Mouse (Mus musculus) embryo, embryonic 9.5 days (tissue): ENCODE measurements at regions not wholly inside any gene's neighbourhood (a gene's known extent, or its start where the extent isn't known, plus 50 kb on each side); places are given as distances from the start of the nearest gene placed in this dataset.
"Not testable (repeated sequence)": the region's sequence is repeated elsewhere in the genome, so short reads cannot be mapped to it uniquely, and the experiment has no call there.

Experiments used
- DNase-seq: peaks from one replicate; pipeline ENCODE4 v3.0.0-alpha.2; 2017; ENCODE audit errors: extremely low spot score

DNA sequence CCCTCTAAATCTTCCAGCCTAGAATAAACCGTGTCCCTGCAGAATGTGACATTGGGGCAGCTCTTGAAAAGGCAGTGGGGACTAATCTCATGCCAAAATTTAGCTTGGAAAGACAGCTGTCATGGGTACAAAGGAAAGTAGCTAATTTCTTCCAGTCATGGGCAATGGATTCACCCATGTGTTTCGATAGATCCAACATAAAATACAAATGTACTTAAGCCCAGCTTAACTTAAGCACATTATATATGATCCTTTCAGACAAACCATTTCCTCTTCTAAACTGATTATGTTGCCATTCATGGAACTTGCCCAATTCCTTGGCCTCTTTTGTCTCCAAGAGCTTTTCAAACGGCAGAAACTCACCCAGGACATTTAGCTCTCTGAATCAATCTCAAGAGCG is 970.5 kb downstream of the Defb40 start:
- DNase-seq, result no peak

DNA sequence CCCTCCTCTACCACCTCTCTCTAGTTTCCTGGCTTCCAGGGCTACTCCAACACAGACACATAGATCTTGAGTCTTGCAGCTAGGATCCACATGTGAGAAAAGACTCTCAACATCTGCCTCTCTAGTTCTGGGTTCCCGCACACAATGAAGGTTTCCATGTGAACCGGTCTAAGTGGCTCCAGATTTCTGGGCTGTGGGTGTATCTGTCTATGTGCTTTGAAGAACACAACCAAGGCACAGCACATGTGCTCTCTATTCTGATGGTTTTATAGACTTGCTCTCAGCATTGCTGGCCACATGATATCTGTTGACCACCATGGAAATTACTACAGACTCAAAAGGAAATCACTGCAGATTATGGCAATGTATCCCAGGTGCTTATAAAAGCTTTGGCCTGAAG is 972.4 kb downstream of the Defb40 start:
- no peak for DNase-seq

DNA sequence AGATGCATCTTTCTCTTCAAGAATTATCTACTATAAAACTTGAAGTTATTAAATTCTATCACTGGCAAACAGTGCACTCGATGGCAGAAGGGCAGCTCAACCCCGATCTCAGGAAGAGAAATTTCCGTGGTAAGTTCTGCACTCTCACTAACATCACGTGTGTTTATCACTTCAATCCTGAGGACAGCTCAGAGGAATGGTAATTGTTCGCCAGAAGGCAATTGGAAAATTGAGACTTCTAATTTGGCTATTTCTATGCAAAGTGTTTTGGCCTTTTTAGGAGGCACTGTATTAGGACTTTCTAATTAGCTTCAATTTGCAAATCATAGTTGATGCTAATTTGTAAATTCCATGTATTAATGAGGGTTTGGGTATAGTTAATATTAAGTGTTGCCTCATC is 977.3 kb downstream of the Defb40 start:
- DNase-seq, result no peak

DNA sequence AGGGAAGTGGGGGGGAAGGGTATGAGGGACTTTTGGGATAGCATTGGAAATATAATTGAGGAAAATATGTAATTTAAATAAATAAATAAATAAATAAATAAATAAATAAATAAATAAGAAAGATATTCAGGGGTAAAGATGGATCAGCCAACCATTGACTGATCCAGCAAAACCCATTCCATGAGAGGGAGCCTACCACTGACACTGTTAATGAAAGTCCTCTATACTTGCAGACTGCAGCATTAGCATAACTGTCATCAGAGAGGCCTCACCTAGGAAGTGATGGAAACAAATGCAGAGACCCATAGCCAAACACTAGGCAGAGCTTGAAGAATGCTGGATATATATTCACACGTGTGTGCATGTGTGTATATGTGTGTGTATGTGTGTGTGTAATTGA is 993.3 kb downstream of the Defb40 start:
- no peak for DNase-seq

DNA sequence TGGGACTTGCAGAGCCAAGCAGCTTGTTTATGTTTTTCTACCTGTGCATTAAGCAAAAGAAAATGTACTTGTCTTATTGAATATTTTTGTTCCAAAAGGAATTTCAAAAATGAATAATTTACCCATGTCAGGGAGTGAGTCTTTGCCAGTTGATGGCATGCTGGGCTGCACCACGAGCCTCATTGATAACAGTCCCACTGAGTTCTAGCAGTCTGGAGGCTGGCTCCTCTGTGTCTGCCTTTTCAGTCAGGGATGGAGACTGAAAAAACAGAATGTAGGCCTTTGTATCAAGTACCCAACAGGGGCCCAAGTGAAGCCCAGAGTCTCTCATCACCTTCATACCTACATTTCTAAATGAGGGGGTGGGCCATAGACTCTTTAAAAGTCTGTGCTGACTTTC is 1029.2 kb downstream of the Defb40 start:
- no peak for DNase-seq

DNA sequence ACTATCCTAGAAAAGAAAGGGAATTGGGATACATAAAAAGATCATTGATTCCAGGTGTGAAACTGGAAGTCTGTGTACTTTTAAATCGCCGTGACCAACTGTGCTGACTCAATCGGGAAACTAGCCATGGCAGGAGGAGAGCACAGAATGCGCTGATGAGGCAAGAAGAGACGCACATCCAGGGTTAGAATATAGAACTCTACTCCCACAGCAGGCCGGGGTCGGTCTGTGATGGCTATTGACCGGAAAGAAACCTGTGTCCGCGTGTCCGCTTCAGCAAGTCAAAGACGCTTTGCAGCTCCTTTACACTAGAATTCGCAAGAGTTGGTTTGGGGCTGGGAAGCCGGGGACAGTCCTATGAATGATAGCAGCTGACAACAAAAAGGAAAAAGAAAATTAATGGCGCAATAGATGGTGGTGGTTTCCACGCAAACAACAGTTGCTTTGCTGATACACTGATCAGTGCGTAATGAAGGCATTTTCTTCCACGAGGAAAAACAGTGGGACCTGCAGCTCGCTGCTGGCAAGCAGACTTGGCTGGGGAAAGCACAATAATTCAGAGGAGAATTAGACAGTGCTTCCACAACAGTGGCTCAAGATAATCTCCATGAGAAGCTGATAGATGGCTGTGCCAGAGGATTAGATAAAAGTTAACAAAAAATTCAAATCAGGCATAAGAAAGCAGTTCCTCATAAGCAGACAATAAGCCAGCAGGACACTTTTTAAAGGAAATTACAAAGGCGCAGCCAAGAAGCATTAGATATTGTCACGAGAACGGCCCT is 1029.8 kb downstream of the Defb40 start:
- no peak for DNase-seq

DNA sequence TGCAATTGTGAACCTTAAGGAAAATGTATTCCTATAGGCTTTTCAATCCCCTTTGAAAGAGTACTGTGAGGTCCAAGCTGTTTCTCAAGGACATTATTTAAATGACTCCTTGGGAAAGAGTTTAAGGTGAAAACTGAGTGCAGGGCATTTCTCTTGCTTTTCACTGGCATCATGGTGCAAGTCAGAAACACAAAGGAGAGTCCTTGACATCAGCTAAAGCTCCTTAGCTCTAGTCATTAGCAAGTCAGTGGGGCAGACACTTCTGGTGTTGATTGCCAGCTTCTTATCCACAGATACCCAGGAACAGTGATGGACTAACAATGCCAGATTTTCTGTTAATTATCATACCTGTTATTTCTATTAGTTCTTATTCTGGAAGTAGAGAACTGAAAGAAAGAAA is 1043.4 kb downstream of the Defb40 start:
- DNase-seq, result no peak

DNA sequence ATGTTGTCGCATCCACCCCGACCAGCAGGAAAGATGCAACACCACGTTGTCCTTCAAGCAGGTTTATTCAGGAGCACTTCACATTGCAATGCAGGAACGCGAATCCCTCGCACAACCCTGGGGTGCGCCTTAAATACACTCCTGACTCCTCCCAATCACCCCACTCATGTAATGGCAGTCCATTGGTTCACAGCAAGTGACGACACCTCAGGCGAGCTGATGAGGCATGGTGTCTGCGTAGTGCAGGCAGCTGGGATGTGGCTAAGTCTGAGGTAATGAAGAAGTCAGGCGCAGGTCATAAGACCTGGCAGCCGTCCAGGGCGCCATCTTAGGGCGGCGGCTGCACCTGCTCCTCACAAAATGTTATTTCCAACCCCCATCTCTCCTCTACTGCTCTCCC is 1068.7 kb downstream of the Defb40 start:
- DNase-seq, result no peak

DNA sequence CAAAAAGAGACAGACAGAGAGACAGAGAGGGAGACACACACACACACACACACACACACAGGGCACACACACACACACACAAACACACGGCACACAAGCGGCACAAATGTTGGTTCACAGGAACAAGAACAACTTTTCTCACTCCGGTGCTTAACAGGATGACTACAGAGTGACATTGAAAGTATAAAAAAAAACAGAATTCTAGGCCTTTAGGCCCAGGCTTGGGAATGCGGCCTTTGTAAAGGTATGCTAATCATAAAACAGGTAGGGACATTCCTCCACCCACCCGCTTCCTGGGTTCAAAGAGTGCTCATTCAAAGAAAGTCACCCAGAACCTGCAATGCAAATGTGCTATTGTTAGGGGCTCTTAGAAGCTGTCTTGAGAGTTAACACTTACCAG is 1089.5 kb downstream of the Defb40 start:
- not testable (repeated sequence) for DNase-seq

DNA sequence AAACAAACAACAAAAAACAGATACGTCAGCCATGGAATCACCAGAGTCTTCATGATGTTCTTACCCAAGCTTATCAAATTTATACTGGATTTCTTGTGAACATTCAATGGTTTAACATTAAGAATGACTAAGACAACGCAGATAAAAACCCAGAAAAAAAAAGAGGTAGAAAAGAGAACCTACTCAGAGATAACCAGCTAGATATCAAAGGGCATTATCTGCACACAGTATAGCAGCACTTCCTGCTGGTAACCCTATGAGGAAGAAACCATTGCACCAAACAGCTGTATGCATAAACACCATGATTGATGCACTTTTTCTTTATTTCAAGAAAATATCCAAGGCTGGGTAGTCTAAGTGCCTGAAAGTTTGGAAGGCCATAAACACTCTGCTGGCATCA is 1114.7 kb downstream of the Defb40 start:
- DNase-seq, result no peak
